Mouse (Mus musculus) lung, embryonic 14.5 days (tissue): Measurements from ENCODE around the gene Krtap5-3. TPM values are rescaled to one million over a fixed set of nuclear protein-coding genes. Genes with fewer than 3 reads are reported as not detected.
A peak's percentile ranks its signal among the peaks of the same experiment; 100 is the strongest.
"Not testable (repeated sequence)": the region's sequence is repeated elsewhere in the genome, so short reads cannot be mapped to it uniquely, and the experiment has no call there.

Experiments
- ATAC-seq: fragments of 200-750 bp; cut with Nextera tagmentation; 2 replicates; pipeline ENCODE4 v1.8.0; 2017; ENCODE audit warnings: mild to moderate bottlenecking, moderate TSS enrichment, moderate library complexity; ENCODE audit not compliant: insufficient read depth
- DNase-seq: peaks from one replicate; pipeline ENCODE4 v3.0.0-alpha.2; 2015
- H3K27ac ChIP-seq: fragments of 300-500 bp; sonication (generic); 2 replicates; pipeline ENCODE4 v1.5.1; 2014; ENCODE audit warnings: low read depth, mild to moderate bottlenecking, moderate library complexity
- H3K27me3 ChIP-seq: fragments of 300-500 bp; sonication (generic); 2 replicates; pipeline ENCODE4 v1.6.1; 2014; ENCODE audit warnings: low read length, control low read depth; ENCODE audit not compliant: insufficient read depth
- H3K36me3 ChIP-seq: fragments of 300-500 bp; sonication (generic); 2 replicates; pipeline ENCODE4 v1.6.1; 2014; ENCODE audit warnings: control low read depth; ENCODE audit not compliant: insufficient read depth
- H3K4me1 ChIP-seq: fragments of 300-500 bp; sonication (generic); 2 replicates; pipeline ENCODE4 v1.6.1; 2014; ENCODE audit warnings: antibody characterized with exemption, control low read depth; ENCODE audit not compliant: insufficient read depth
- H3K4me2 ChIP-seq: fragments of 300-500 bp; sonication (generic); 2 replicates; pipeline ENCODE4 v1.6.1; 2014; ENCODE audit warnings: mild to moderate bottlenecking
- H3K4me3 ChIP-seq: fragments of 300-500 bp; sonication (generic); 2 replicates; pipeline ENCODE4 v1.5.1; 2014; ENCODE audit warnings: low read depth, low read length
- H3K9ac ChIP-seq: fragments of 300-500 bp; sonication (generic); 2 replicates; pipeline ENCODE4 v1.6.1; 2014
- H3K9me3 ChIP-seq: fragments of 300-500 bp; sonication (generic); 2 replicates; pipeline ENCODE4 v1.6.1; 2016; ENCODE audit warnings: low read depth, low read length, control low read depth
- CTCF ChIP-seq: IDR thresholded peaks from 2 replicates; pipeline ENCODE4 v1.5.1; 2016; ENCODE audit warnings: antibody characterized with exemption, low read depth
- WGBS: fragments of 180-500 bp; shearing (Covaris S2); extraction: QIAGEN DNeasy Blood & Tissue Kit; methylation state at CpG from one replicate; pipeline ENCODE4 v1.1.7; 2014; 5-methylcytosine and 5-hydroxymethylcytosine counted together
- polyA plus RNA-seq: library from polyadenylated mRNA; unstranded; fragments of >200 nt; fragmentation: Nextera tagmentation; extraction: Ambion mirVana; gene quantifications from 2 replicates; pipeline ENCODE4 v1.2.1, GENCODE M21; 2014

Gene Krtap5-3
- polyA plus RNA-seq, 1 experiment from 2014 or later = not detected

DNA sequence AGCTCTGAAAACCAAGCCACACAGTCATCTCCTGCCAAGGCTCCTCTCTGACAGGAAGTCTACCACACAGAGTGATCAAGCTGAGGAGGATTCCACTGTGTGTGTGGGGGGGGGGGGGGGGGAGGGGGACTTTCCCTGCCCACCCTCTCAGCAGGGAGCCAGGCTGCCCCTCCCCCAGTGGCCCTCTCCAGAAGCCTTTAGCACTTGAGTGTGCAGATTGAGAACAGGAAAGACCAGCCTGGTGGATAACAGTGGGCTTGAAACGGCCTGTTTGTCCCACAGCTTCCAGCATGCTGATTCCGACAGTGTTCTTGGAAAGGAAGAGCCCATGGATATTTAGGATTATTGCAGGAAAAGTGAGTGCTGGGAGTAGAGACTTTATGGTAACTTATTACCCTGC is 23.4 kb downstream of the Krtap5-3 start:
- DNase-seq (peak; percentile 62), ATAC-seq (peak; percentile 80; the same call in 1 of the 2 replicates)
- Histone ChIP-seq H3K27ac (no peak overlapping the region), H3K36me3 (no peaks in the 10 kb centered on the region), H3K9me3 (no peaks in the 10 kb centered on the region), H3K27me3 (no peaks in the 10 kb centered on the region), H3K4me3 (no peak overlapping the region), H3K4me1 (no peaks in the 10 kb centered on the region), H3K9ac (no peak overlapping the region), H3K4me2 (no peak overlapping the region)
- WGBS = 25% methylated on average over 2 of the region's 2 CpGs
- no peak for TF ChIP-seq CTCF

DNA sequence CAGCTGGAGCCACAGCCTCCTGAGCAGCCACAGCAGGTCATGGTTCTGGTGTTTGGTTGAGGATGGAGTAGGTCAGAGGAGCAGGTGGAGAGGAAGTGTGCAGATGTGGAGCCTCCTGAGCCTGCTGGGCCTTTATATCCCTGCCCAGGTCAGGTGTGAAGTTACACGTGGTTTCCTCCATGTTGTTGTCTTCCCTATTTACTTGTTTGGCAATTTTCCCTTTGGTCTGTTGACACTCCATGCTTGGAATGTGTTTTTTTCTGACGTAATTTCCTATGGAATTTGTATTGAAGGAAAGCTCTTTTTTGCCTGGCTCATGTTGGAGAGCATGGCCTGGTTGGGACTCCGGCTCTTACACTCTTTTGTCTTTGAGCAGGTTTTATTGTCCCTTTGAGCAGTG is 28.7 kb downstream of the Krtap5-3 start, which contains the start of gene Krtap5-5:
Gene Krtap5-5 (minus strand): TSS at position 101 of the 400 bp plus-strand sequence.
- H3K27me3 ChIP-seq, ATAC-seq, H3K9ac ChIP-seq, DNase-seq, H3K9me3 ChIP-seq, H3K4me1 ChIP-seq, H3K36me3 ChIP-seq, H3K4me3 ChIP-seq, H3K4me2 ChIP-seq, H3K27ac ChIP-seq: not testable (repeated sequence)
- 58% methylated on average over 3 of the region's 3 CpGs for WGBS

GRCm38 (mm10) chr7:142231540-142231939 is 30.4 kb downstream of the Krtap5-3 start:
- 7% methylated on average over 1 of the region's 1 CpGs for WGBS
- H3K4me3 ChIP-seq = no peak overlapping the region
- H3K4me1 ChIP-seq = no peaks in the 10 kb centered on the region
- no peaks in the 10 kb centered on the region for H3K36me3 ChIP-seq
- ATAC-seq (no peak), DNase-seq (no peak)
- H3K9me3 ChIP-seq = no peaks in the 10 kb centered on the region
- no peak overlapping the region for H3K27ac ChIP-seq
- TF ChIP-seq CTCF = no peak
- H3K4me2 ChIP-seq = no peak overlapping the region
- no peak overlapping the region for H3K9ac ChIP-seq
- no peaks in the 10 kb centered on the region for H3K27me3 ChIP-seq

- 25% methylated on average over 2 of the region's 2 CpGs for WGBS
- Histone ChIP-seq H3K4me2 (no peak within 1 kb of the TSS), H3K9me3 (no peaks in the 10 kb centered on the region), H3K4me1 (no peaks in the 10 kb centered on the region), H3K27me3 (no peaks in the 10 kb centered on the region), H3K27ac (no peak within 1 kb of the TSS), H3K36me3 (no peaks in the 10 kb centered on the region), H3K4me3 (no peak within 1 kb of the TSS), H3K9ac (no peak within 1 kb of the TSS)
- ATAC-seq (no peak), DNase-seq (no peak)
- TF ChIP-seq CTCF = no peak
These were observed 39.8 kb downstream of the Krtap5-3 start, which contains the start of gene Gm40460 for GRCm38 (mm10) chr7:142240978-142241377. Gene Gm40460, minus strand, starts transcription at chr7:142241078.

DNA sequence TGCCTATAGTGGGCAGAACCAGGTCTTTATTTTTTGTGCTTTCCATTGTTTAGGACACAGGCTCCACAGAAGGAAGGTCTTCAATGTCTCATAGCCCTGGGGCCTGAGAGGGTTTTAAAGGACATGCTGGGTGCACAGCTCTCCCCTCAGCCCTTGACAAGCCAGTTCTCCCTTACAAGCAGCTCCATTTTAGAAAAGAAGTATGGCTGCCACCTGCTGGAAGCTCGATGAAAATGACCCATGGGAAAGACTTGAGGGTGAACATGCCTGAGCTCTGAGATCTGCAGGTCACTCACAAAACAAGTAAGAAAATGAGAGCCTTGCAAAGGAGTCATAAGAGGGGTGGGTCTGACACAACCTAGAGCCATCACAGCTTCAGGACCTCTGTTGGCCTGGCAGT is 48.7 kb downstream of the Krtap5-3 start:
- H3K27ac ChIP-seq = no peak overlapping the region
- no peaks in the 10 kb centered on the region for H3K36me3 ChIP-seq
- H3K4me3 ChIP-seq = no peak overlapping the region
- ATAC-seq = no peak
- no peaks in the 10 kb centered on the region for H3K27me3 ChIP-seq
- H3K9me3 ChIP-seq = no peaks in the 10 kb centered on the region
- H3K9ac ChIP-seq = no peak overlapping the region
- peak; percentile 73 for DNase-seq
- 0% methylated on average over 1 of the region's 1 CpGs for WGBS
- H3K4me2 ChIP-seq = no peak overlapping the region
- peak; percentile 68 for TF ChIP-seq CTCF
- H3K4me1 ChIP-seq = no peaks in the 10 kb centered on the region

Other genes with a start within 250 kb of the Krtap5-3 start
- gene Mob2, start 140.3 kb upstream of the Krtap5-3 start, polyA plus RNA-seq = 76.2 and 78.4 TPM in 2 replicates
- gene Dusp8, start 105.5 kb upstream of the Krtap5-3 start, polyA plus RNA-seq = 1.8 and 1.9 TPM in 2 replicates
- not detected in 2 replicates for gene Gm45618, start 80.6 kb upstream of the Krtap5-3 start, polyA plus RNA-seq
- gene Gm39115, start 65.3 kb upstream of the Krtap5-3 start, polyA plus RNA-seq = not detected in 2 replicates
- gene Gm45337, start 56.8 kb upstream of the Krtap5-3 start, polyA plus RNA-seq = not detected in 2 replicates
- not detected in 2 replicates for gene Gm29735, start 44.3 kb upstream of the Krtap5-3 start, polyA plus RNA-seq
- gene Gm4553, start 35.6 kb upstream of the Krtap5-3 start, polyA plus RNA-seq = not detected in 2 replicates
- gene Krtap5-2, start 25.4 kb upstream of the Krtap5-3 start, polyA plus RNA-seq = not detected in 2 replicates
- gene Gm10153, start 11.0 kb upstream of the Krtap5-3 start, polyA plus RNA-seq = not detected in 2 replicates
- not detected in 2 replicates for gene Gm7579, start 10.5 kb downstream of the Krtap5-3 start, polyA plus RNA-seq
- gene Krtap5-5, start 28.6 kb downstream of the Krtap5-3 start, polyA plus RNA-seq = not detected in 2 replicates
- gene Gm40460, start 39.7 kb downstream of the Krtap5-3 start, polyA plus RNA-seq = not detected in 2 replicates
- gene Gm2431, start 57.0 kb downstream of the Krtap5-3 start, polyA plus RNA-seq = not detected in 2 replicates
- gene Gm4559, start 73.0 kb downstream of the Krtap5-3 start, polyA plus RNA-seq = not detected in 2 replicates
- not detected in 2 replicates for gene Krtap5-1, start 95.8 kb downstream of the Krtap5-3 start, polyA plus RNA-seq
- gene Krtap5-4, start 102.2 kb downstream of the Krtap5-3 start, polyA plus RNA-seq = not detected in 2 replicates
- 3.4 and 4.0 TPM in 2 replicates for gene Ifitm10, start 172.4 kb downstream of the Krtap5-3 start, polyA plus RNA-seq
- gene Gm49369, start 181.3 kb downstream of the Krtap5-3 start, polyA plus RNA-seq = 3.0 TPM in 1 of 2 replicates, not detected in the other
- 239 and 240 TPM in 2 replicates for gene Ctsd, start 186.7 kb downstream of the Krtap5-3 start, polyA plus RNA-seq
- not detected in 2 replicates for gene Syt8, start 233.5 kb downstream of the Krtap5-3 start, polyA plus RNA-seq
- gene Tnni2, start 240.4 kb downstream of the Krtap5-3 start, polyA plus RNA-seq = 0.86 and 1.6 TPM in 2 replicates